Mouse (Mus musculus) thymus, adult 18-20 months (tissue): Measurements from ENCODE around the gene Olfr681.
"Not testable (repeated sequence)": the region's sequence is repeated elsewhere in the genome, so short reads cannot be mapped to it uniquely, and the experiment has no call there.

Source experiments
- DNase-seq, 2 experiments: peaks; one replicate each; pipeline ENCODE4 v3.0.0; 2022; ENCODE audit warnings: mixed read lengths in 2 of 2

Gene Olfr681

GRCm38 (mm10) chr7:105116536-105116935 lies at the start of gene Olfr681:
Gene Olfr681 (plus strand): TSS chr7:105116836.
- no peak for DNase-seq

- no peak for DNase-seq
Observed at GRCm38 (mm10) chr7:105080905-105081304, 35.7 kb upstream of the Olfr681 start, which contains the start of gene Olfr679. Gene Olfr679 (plus strand): TSS chr7:105081205.

GRCm38 (mm10) chr7:105092717-105093116 lies 23.9 kb upstream of the Olfr681 start, which contains the start of gene Olfr680-ps1:
Gene Olfr680-ps1 (minus strand): TSS chr7:105092817.
- DNase-seq, result not testable (repeated sequence)

GRCm38 (mm10) chr7:105141275-105141674 lies 24.6 kb downstream of the Olfr681 start:
- DNase-seq, result no peak

- DNase-seq, result no peak
Observed at GRCm38 (mm10) chr7:105146912-105147311, 30.3 kb downstream of the Olfr681 start, which contains the start of gene Olfr683. Gene Olfr683 (minus strand): TSS chr7:105147012.

GRCm38 (mm10) chr7:105163553-105163952 lies 46.9 kb downstream of the Olfr681 start, which contains the start of gene Olfr684:
Gene Olfr684 (minus strand): TSS chr7:105163653.
- no peak for DNase-seq

- no peak for DNase-seq
Observed at GRCm38 (mm10) chr7:105170773-105171172, 54.1 kb downstream of the Olfr681 start.
